Mouse (Mus musculus) heart, postnatal 10 days (tissue): Measurements from ENCODE around the gene 5730596B20Rik. TPM values are rescaled to one million over a fixed set of nuclear protein-coding genes. Genes with fewer than 3 reads are reported as not detected.
A peak's percentile ranks its signal among the peaks of the same experiment; 100 is the strongest.

ENCODE experiments used
- DNase-seq, 2 experiments: peaks; one replicate each; pipeline ENCODE4 v3.0.0; 2021
- intact Hi-C: fragments of 180-260 bp; cut with DNase I; formaldehyde crosslinking; loops from one replicate; pipeline ENCODE4 v1.15.1; 2025
- total RNA-seq, 2 experiments: library from RNA; stranded (reverse); gene quantifications; 2 replicates each; pipeline ENCODE4 v1.2.3; 2021

5730596B20Rik gene
- total RNA-seq, 2 experiments from 2014 or later: 0.10 to 0.17 TPM

DNA sequence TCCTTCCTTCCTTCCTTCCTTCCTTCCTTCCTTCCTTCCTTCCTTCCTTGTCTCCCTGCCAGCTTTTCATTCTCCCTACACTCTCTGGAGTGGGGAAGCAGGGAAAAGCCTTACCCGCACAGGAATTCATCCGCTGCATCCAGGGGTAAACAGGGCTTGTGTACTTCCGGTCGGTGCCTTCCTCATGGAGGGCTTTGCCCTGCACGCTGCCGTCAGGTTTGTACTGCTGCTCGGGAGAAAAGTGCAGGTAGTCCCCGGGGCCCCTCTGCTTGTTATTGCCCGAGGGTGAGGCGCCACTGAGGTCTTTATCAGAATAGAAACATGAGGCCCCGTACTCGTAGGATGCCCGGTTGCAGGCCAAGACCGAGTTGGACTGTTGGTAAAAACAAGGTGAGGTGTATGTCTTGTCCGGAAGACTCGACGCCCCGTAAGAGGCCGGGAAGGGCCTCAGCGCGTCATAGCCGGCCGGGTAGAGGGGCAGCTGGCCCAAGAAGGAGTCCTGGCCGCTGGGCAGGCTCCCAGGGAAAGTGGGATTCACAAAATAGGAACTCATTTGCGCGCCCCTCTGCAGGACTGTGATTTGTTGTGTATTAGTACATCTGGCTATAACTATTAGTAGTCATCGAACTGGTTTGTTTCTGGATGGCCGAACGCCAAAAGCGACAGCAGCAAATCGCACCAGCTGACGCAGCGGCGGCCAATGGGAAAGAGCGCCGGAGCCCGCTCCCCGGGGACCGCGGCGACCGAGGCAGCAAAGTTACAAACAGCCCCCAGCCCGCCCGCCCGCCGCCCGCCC is 31.0 kb downstream of the 5730596B20Rik start, which contains the start of gene Hoxa6:
Gene Hoxa6 (minus strand): TSS at position 651 of the 796 bp plus-strand sequence.
- no peak for DNase-seq
- intact Hi-C loops: no loop called here

DNA sequence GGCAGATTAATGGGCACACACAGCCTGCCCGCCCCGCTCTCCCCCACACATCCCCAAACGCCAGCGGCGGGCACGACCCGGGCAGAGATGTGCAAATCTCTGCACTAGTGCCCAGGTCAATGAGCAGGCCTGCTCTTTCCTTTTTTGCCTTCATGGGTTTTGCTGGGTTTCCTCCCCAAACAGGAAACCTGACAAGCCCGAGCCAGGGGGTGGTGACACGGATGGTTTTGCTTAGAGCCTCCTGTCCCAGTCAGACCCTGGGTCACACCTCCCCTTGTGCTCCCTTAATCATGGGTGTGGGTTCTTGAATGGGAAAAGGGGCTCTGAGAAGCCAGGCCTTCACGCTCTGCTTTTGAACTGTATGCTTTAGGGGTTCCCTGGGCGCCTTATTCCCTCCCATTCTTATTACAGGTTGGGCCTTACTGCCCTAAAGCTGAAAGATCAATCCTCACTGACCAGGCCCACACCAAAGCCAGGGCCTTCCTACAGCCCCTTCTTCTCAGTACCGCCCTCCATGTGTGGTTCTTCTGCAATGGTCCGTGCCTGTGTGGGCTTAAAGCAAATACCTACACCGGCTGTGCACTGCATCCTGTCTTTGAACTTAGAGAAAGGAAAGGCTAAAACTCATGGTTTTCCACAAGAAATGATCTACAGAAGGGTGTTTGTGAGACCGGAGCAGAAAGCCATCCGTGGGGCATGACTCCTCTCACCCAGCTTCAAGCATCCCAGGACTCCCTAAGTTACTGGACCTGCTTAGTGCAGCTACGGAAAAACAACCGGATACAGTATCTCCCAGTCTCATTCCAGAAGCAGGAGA is 31.8 kb downstream of the 5730596B20Rik start:
- no peak for DNase-seq
- intact Hi-C loops: no loop called here

DNA sequence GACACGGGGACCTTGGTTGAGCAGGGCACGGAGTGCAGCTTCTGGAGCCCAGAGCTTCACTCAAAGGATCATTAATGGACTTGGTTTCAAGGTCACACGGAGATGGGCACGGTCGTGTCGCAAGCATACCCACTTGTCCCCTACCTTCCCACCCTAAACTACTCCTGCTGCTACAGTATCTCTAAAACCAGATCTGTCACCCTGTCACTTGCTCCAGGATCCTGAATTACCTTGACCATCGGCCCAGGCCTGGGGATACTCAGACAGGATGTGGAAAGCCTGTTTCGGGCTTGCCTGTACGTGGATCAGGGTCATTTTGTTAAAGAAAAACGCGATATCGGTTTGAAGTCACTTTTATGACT is 32.4 kb downstream of the 5730596B20Rik start:
- DNase-seq: no peak
- intact Hi-C loops: no loop called here

DNA sequence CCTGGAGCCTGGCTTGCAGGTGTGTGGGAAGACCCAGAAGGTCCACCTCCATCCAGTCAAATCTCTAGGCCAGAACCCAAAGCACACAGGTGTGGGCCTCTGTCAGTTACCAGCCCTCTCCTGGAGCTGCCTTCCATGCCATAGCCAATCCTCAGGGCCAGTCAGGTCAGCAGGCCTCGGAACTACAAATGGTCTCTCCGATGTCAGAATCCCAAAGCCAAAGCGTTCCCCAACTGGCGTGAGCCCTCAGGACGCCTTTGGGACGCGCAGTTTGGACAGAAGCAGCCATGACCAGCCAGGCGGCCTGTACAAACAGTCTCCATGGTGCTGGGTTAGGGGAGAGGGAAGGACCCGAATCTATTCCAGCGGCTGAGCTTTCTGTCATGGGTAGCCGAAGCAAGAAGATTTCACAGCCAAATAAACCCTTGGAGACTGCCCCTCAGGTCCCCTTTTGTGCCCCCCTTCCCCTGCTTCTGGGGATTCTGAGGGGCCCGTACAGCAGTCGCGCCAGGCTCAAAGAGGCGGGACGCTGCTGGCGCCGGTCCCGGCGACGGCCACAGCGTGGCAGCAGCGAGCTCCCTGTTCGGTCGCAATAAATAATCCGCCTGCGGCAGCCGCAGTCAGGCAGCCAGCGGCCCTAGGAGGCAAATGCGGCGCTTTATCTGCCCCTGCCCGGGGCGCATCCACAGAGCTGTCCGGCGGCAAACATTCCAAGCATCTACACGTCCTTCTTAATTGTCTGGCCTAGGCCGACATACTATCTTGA is 34.1 kb downstream of the 5730596B20Rik start:
- DNase-seq: peak; percentile 76 to 80
- intact Hi-C loops: no loop called here

DNA sequence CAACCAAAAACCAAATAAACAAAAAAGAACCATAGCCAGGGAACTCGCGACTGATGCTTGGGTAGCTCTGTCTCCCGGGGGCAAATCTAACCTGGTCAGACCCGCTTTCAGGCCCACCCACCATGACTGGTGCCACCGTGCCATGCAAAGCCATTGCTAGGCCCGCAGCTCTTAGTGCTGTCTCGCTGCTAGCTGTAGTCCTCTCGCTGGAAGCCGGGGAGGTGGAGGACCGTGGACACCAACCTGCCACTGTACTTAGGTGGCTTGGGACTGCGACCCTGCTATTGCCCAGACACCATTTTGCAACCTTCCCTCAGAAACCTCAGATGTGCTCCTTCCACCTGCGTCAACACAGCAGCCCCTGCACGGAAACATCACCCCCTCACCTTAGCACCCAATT is 34.7 kb downstream of the 5730596B20Rik start:
- no peak for DNase-seq
- intact Hi-C loops: no loop called here

DNA sequence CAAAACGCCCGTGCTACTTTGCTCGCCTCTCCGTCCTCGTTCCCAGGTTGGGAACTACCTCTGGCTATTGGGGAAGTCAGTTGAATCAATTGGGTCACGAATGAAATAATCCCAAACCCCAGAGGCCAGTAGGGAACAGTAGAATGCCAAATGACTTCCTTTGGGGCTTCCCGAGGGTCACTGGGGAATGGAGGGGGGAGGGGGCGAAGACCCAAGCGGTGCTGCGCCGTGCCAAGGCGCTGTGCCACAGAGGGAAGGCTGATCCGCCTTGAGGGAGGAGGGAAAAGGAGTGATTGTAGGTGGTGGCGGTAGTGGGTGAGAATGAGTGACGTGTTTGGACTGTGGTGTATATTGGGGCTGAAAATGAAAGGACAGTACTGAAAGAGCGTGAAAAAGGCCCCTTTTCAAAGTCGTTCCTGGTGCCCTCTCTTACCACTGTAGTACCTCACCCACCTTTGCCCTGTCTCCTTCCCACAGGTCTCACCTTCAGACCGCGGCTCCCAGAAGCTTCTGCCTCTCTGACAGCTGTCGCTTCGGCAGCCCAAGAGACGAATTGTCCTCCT is 35.3 kb downstream of the 5730596B20Rik start:
- intact Hi-C loops: no loop called here
- no peak for DNase-seq

DNA sequence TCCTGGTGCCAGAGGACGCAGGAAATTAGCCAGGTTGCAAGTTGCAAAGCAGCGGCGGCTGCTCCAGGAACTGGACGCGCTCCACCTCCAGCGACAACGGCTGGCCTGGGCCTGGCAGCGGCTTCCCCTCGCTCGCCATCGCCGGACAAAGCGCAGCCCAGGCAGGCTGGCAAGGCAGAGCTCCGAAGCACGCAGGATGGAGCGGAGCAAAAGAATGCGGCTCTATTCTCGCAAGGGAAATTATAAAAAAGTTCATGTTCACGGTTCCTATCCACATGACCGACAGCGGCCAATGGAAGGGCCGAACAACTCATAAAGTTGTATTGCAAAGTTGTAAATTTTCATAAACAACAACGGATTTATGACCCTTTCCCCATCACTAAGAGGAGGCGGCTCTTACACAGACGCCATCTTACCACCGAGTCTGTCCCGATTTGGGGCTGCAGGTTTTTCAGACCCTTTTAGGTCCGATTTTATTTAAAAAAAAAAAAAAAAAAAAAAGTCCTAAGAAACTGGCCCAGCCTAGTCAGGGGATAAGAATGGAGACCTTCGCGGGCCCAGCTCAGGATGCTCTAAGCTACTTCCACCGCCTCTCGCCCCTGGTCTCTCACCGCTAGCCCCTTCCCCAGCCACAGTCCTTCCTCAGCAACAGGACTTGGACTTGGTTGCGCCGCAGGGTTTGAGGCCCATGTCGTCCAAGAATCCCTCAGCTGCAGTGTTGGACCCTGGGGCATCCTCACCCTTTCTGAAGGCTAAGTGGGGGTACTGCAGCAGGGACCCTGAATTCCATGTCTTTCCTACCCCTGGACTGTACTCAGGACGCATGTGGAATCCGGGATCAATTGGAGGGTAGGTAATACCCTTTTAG is 36.1 kb downstream of the 5730596B20Rik start, which contains the start of the genes Hoxa3 and Gm28308:
Gene Hoxa3 (minus strand): TSS at position 218 of the 868 bp plus-strand sequence.
Gene Gm28308 (minus strand): TSS at position 221 of the 868 bp plus-strand sequence.
- intact Hi-C loops: no loop called here
- DNase-seq: peak in 1 of 2 experiments; percentile 47

DNA sequence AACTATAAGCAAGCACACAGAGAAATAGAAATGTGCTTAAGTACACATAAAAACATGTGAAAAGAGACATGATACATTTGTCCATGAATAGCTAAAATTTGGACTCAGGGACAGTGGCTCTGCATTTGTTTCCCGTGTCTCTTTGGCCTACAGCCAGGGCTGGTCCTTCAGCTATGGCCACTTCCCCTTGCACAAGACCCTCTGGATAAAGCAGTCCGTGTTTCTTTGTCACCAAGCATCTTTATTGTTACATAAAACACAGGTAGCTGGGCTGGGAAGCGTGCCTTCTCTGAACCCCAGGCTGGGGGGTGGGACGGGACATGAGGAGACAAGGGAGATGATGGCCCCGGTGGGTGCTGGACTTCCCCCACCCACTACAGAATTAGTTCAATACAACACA is 37.0 kb downstream of the 5730596B20Rik start:
- DNase-seq: no peak
- intact Hi-C loops: no loop called here

DNA sequence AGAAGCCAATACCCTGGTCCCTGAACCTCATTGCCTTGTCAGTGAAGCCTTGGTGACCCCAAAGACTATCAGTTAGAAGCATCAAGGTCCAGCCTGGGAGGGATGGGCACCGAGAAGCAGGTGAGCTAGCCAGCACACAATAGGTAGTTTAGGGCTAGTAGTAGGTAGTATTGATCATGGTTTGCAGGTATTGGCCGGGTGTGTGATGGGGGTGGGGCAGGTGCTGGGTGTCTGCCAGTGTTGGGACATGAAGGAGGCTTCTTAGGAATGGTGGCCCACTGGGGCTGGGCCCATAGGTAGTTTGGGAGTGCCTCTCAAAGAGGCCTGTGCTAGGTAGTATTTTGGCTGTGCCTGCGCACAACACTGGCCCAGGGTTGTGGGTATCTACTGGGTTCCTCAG is 37.8 kb downstream of the 5730596B20Rik start:
- intact Hi-C loops: no loop called here
- DNase-seq: no peak

DNA sequence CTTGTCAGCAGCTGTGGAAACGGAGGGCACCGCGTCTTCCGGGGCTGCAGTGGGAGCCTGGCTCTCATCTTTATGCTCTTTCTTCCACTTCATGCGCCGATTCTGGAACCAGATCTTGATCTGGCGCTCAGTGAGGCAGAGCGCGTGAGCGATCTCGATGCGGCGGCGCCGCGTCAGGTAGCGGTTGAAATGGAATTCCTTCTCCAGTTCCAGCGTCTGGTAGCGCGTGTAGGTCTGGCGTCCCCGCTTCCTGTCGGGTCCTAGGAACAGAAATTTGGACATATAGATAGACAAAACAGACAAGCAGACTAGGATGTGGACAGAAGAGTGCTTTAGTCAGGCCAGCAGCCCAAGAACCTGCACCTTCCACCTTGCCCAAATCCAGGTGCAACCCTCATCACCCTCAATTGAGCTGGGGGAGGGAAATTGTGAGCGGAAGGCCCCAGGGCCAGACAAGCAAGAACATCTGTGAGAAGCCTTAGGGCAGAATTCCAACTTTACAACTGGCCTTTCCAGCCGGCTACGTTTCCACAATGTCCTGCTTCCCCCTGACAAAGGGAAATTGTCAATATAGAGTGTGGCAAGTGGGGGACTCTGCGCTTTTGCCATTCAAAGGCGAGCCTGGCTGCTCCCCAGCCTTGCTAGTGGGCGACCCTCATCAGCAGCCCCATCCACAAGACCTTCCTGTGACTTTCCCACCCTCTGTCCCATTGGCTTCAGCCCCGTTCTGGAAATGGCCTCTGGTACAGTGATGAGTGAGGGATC is 38.7 kb downstream of the 5730596B20Rik start:
- intact Hi-C loops: no loop called here
- no peak for DNase-seq

DNA sequence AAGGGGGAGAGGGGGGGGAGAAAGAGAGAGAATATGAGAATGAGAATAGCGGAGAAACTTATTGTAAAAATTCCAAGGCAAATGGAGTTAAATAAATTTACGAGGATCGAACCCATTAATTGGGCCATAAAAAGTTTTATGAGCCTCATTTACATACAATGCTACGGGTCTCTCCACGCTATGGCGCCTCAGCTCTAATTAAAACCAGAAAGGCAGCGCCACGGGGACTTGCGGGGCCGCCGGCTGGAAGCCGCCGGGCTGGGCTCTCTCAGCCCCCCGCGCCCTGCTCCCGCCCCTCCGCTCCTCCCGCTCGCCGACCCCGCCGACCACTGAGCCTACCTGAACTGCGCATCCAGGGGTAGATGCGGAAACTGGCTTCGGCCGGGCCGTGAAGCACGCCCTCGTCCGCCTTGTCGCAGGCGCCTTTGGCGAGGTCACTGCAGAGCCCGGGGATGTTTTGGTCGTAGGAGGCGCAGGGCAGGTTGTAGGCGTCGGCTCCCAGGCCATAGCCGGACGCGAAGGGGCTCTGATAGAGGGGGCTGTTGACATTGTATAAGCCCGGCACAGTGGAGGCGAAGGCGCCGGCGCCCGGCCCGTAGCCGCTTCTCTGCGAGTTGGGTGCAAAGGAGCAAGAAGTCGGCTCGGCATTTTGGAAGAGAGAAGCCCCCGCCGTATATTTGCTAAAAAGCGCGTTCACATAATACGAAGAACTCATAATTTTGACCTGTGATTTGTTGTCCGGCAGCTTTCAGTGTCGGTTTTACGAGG is 39.6 kb downstream of the 5730596B20Rik start:
- intact Hi-C loops: no loop called here

DNA sequence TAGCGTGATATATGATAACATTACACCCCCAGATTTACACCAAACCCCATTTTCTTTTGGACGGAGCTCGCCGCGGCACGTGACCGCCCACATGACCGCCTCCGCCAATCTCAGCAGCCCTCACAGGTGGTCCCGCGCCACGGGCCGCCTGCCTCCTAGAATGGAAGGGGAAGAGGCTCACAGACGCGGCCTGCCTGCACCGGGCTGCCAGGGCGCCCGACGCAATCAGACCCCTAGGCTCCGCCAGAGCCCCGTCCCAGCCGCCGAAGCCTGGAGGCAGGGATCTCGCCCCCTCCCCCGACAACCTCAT is 40.1 kb downstream of the 5730596B20Rik start:
- intact Hi-C loops: no loop called here
- DNase-seq: peak in 1 of 2 experiments; percentile 43

More for the DNA sequence above, 39.6 kb downstream of the 5730596B20Rik start:
- DNase-seq: peak in 1 of 2 experiments; percentile 30

DNA sequence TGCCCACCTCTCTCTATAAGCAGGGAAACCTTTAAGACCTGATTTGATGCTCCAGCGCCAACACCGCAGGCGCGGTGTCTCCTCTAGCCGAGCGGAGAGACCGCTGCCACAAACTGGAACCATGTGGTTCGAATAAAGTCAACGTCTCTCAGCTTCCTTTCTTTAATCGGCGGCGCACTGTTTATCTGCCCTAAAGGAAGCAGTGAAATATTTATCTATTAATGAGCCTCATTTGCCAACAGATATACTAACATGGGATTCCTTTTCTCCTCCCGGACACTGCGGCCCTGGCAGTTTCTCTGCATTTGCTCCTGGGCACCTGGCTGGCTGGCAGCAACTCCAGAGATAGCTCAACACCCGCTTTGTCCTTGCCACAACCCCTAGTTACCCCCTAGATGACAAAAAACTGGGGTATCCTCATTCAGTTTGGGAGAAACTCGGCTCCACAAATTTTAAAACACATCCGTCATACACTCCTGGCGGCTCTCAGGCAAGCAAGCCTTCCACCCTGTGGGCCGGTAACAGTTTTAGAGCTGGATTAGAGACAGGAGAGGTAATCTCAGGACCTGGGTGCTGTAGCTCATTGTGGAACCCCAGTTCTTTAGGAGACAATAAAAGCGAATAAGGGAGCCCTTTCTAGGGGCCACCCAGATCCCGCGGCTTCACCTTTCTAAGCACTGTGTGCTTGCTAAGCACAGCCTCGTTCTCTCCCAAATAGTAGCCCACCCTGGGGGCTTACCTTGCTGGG is 40.8 kb downstream of the 5730596B20Rik start:
- intact Hi-C loops: no loop called here
- peak in 1 of 2 experiments; percentile 33 for DNase-seq

DNA sequence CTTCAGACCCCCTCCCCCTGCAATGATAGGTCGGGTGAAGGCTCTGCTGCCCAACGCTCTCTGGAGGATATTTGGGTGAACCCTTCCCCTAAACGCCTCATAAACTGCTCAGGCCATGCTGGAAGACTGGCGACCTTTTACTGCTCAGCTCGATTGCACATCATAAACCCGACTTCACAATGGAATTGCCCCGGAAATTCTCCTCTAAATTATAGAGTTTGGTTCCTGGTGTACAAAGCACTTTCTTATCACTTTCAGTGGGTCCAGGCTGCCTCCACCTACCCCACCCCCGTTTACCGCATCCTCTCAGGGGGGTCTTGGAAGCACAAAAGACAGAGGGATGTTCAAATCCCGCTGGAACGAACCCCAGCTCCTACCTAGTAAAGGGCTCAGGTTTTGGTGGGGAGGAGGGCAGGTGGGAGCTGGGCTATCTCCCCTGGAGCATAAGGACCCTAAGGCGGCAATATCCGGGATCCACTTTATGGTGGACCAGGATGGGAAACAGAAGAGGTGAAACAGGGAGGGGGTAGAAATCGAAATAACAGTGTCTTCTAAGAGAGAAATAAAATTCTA is 41.4 kb downstream of the 5730596B20Rik start:
- intact Hi-C loops: no loop called here
- DNase-seq: peak in 1 of 2 experiments; percentile 40

DNA sequence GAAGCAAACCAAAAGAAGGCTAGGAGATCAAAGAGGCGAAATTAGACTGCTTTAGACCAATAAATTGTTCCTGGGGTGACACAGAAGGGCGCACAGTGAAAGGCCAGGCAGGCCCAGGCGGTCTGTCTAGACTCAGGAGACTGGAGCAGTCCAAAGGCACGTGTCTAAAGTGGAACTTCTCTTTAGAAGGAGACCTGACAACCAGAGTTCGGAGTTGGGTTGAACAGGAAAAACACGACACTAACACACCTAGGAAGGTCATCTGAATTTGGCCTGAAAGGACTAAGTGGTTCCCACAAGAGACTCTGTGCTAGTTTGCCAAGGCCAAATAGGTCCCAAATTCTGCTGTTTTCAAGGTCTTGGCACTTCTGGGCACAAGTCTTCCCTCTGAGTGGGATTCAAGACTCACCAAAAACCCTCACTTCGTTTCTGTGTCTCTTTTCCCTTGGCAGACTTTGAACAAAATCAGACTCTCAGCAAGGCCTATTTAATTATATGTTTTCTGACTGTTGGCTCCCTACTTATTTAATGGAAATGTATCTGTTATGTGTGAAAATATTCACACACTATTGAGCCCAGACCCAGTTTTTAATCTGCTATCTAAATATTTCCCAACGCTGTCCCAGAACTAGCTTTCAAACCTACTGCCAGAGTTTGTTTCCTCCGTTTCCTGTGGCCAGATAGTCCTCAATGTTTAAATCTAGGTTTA is 42.1 kb downstream of the 5730596B20Rik start:
- intact Hi-C loops: no loop called here
- DNase-seq: peak in 1 of 2 experiments; percentile 29
